Mouse (Mus musculus) layer of hippocampus, adult 11-12 months (tissue): ENCODE measurements around the gene Atp6v0e.
A peak's percentile ranks its signal among the peaks of the same experiment; 100 is the strongest.

ENCODE experiments used
- DNase-seq: peaks from one replicate; pipeline ENCODE4 v3.0.0; 2022; ENCODE audit warnings: low spot score

Gene Atp6v0e

GRCm38 (mm10) chr17:26686334-26687000, 23.4 kb downstream of the Atp6v0e start:
- DNase-seq = no peak

GRCm38 (mm10) chr17:26688795-26689735, 26.0 kb downstream of the Atp6v0e start:
- DNase-seq = peak; percentile 46

- no peak for DNase-seq
Measured at GRCm38 (mm10) chr17:26689810-26690209, 26.8 kb downstream of the Atp6v0e start.

- DNase-seq = no peak
Measured at GRCm38 (mm10) chr17:26690236-26690635, 27.2 kb downstream of the Atp6v0e start.

- no peak for DNase-seq
Measured at GRCm38 (mm10) chr17:26691110-26691509, 28.1 kb downstream of the Atp6v0e start.

DNA sequence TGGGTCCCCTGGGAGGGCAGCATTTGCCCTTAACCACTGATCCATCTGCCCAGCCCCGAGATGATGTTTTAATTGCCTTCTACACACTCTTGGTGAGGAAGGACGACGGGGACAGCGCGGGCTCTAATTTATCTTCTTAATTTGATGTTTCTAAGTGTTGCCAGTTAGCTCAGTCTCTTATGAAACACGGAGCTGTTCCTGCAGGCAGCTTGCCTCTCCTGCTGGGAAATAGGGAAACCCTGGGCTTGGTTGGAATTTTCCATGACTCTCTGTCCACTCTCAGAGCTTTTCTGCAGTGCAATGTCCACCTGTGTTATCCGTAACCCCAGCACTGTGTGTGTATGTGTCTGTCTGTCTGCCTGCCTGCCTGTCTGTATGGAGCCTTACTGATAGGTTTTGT, 30.4 kb downstream of the Atp6v0e start:
- no peak for DNase-seq

- no peak for DNase-seq
Measured at GRCm38 (mm10) chr17:26694171-26694570, 31.1 kb downstream of the Atp6v0e start.

DNA sequence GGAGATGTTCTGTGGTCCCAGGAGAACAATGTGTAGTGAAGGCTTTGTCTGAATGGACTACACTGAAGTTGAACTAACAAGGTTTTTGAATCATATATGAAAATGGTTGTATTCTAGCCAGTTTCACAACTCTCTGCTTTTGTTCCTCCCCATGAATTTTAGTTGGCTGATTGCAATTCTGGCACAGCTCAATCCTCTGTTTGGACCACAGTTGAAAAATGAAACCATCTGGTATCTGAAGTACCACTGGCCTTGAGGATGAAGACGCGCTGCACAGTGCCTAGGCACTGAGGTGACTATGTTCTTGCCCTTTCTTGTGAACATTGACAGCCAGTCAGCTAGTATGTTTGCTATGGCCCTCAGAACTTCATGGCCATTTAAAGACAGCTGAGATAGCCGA, 32.2 kb downstream of the Atp6v0e start:
- DNase-seq = no peak

GRCm38 (mm10) chr17:26698846-26699245, 35.8 kb downstream of the Atp6v0e start:
- no peak for DNase-seq

DNA sequence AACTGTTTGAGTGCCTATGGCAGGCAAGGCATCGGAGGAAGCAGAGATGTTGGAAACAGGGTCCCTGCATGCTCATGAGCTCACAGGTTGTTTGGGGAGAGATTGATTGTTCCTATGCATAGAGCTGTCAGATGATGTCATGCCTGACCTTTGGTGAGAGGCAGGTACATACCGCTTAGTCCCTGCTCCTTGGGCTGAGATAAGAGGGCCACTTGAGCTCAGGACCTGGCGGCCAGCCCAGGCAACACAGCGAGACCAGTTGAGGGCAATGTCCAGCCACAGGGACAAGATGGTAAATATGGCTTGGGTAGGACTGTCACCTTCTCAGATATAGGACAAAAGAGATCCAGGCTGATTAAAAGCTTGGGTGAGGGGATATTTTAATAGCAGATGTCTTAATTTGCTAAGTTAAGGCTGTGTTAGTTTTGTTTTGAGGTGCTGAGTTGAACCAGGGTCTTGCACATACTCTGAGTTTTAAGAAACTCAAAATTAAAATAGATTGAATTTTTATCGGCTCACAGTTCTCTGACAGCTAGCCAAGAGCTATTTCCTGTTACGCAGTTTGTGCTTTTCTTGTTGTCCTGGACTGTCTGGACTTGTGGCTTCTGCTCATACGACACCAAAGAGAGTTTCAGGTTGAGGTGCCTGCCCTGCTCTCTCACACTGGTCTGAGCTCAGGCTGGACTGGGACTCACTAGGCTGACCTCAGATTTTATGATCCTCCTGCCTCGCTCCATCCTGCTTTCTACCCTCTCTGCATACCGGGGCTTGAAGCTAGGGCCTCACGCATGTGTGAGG, 37.0 kb downstream of the Atp6v0e start:
- DNase-seq = no peak

DNA sequence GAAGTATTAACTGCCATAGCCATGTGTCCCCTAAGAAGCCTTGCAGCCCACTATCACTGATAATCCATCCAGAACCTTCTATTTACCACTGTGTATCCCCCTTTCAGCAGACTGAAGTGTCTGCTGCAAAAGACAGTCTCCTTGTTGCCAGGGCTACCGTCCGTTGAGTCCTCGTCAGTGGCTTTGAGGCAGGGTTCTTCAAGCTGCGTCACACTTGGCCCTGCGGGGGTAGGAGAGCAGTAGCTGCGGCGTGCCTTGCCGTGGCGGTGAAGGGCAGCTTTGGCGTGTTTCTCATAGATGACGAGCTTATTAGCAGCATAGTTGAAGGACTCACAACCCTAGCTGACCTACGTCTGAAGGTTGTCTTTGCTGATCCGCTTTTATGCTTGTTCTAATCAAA, 38.5 kb downstream of the Atp6v0e start:
- DNase-seq = no peak

GRCm38 (mm10) chr17:26702621-26703020, 39.6 kb downstream of the Atp6v0e start:
- DNase-seq = no peak

DNA sequence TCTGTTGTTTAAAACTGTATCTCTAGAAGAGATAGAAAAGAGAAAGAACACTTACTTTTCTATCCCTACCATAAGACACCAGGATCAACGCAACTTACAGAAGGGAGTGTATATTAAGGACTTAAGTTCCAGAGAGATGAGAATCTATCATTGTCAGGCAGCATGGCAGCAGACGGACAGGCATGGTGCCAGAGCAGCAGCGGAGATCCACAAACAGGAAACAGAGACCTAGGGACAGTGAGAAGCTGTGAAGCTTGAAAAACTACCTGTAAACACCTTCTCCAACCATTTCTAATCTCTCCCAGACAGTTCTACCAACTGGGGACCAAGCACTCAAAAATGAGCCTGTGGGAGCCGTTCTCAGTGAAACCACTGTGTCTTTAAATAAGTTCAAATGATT, 40.6 kb downstream of the Atp6v0e start:
- no peak for DNase-seq

DNA sequence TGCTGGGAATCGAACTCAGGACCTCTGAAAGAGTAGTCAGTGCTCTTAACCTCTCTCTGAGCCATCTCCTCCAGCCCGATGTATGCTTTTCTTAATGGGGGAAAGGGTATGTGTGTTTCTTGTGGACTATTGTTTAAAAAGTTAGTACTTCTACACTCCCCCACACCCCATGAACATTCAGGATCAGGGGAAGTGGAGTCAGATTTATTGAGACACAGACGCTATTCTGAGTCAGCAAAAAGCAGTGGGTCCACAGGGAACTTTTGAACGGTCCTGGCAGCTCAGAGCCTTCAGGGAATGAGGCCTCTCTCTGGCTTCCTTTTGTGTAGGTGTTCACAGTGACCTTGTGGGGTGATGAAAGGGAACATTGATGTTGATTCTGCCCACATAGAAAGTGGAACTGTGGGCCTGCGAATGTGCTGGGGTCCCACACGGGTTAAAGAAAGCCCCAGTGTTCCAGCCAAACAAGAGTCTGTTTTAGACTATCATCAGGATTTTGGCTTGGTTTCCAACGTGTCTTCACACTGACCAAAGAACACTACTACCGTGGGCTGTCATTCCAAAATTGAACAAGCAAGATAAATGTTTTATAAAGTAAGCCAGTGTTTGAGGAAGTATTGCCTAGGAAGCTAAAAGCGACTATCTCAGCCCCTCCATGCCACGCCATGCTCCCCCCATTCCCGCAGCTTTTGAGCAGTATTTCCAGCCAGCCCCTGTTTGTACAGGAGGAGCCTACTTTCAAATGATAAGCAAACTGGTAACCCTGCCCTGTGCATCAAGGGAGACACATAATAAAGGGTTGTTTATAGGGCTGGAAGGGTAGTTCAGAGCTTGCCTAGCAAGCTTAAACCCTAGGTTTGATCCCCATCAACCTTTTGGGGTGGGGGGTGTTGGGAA, 42.7 kb downstream of the Atp6v0e start:
- no peak for DNase-seq

DNA sequence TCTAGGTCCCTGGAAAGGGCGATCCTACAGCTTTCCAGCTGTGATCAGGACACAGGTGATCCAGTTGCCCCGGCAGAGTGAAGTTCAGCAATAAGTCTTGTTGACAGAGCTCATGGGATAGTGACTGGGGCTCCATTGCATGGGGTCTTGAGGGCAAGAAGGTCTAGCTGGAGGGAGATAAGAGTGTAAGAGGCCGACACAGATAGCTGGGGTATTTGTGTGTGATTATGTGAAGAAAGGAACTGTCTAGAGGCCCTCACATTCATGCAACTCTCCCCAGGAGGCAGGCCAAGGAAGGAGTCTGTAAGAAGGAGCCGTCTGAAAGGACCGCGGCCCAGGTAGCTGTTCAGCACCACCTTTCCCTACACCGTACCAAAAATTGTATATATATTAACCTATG, 44.0 kb downstream of the Atp6v0e start:
- DNase-seq = no peak

GRCm38 (mm10) chr17:26708499-26708898, 45.5 kb downstream of the Atp6v0e start:
- no peak for DNase-seq

DNA sequence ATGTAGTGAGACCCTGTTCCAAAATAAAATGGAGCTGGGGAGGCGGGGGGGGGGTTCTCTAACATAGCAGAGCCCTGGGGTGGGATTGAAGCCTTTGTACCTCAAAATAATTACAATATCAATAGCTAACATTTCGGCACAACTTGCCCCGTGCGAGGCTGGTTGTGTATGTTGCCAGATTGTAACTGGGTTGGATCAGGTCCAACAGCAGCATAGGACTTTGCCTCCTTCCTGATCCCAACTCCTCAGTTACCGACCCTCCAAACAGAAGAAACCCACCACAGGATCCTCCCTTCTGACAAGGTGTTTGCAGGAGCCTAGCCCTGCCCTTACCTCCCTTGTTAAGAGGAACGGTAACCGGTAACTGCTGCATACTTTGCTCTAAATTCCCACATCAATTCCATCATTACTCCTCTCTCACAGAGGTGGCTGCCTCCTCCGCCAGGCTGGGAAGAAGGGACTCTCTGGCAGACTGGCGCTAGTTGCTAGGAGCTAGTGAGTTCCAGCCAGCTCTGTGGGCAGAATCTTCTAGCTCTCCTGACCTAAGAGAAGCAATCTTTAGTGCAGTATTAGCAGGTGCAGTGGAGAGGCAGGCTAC, 46.1 kb downstream of the Atp6v0e start:
- no peak for DNase-seq

- no peak for DNase-seq
Measured at GRCm38 (mm10) chr17:26710049-26710448, 47.0 kb downstream of the Atp6v0e start.

- DNase-seq = peak; percentile 99
Measured at GRCm38 (mm10) chr17:26715271-26715758, 52.3 kb downstream of the Atp6v0e start, which contains the start of gene Crebrf. TSS of gene Crebrf (plus strand) at chr17:26715650.

GRCm38 (mm10) chr17:26715916-26716717, 53.1 kb downstream of the Atp6v0e start:
- DNase-seq = peak; percentile 96
